Mouse (Mus musculus) E14TG2a.4 (cell line): Measurements from ENCODE around the gene Gsta3.

Experiments
- CTCF ChIP-seq: conservative IDR thresholded peaks from 2 replicates; pipeline ENCODE4 v1.5.1; 2014; ENCODE audit warnings: low read length
- NANOG ChIP-seq: IDR thresholded peaks from 2 replicates; pipeline ENCODE4 v1.6.1; 2014; ENCODE audit warnings: borderline replicate concordance, low read length, mixed read lengths
- POU5F1 ChIP-seq: IDR thresholded peaks from 2 replicates; pipeline ENCODE4 v1.6.1; 2014; ENCODE audit warnings: low read length, borderline replicate concordance

DNA sequence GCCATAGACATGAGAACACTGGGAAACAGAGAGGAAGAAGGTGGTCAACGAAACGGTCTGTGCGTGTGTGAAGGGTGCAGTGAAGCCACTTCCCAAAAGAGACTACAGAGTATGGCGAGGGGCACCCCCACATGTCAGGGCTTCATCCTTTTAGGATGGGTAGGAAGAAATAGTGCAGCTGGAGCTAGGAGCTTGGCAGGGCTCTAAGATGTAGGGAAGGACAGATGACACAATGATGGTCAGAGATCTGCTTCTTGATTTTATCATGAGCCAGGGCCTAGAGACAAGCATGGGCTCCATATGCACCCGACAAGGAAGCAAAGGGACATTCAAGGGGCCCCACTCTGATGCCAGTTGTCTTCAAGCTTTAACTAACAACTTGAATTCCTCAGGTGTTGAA, 22.0 kb downstream of the Gsta3 start:
- TF ChIP-seq CTCF (no peak), NANOG (no peak), POU5F1 (no peak)
